ENCODE assay signal across 25 mouse cellular contexts in the genomic region with DNA sequence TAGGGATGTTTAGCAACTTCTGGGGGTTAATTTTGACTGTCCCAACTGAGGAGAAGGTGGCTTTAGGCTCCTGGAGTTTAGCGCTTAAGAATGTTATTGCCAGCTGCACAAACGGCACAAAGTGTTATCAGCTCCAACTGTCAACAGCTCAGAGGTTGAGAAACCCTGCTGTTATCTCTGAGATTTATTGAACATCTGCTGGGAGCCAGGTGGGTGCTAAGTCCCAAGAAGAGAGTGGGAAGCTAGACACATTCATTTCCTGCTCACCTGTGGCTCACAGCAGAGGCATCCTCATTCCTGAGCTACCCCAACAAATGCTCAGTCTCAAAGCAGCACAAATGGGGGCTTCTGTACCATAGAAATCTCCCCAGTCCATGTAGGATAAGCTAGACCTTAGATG. TPM values are rescaled to one million over a fixed set of nuclear protein-coding genes. Genes with fewer than 3 reads are reported as not detected.
A peak's percentile ranks its signal among the peaks of the same experiment; 100 is the strongest.
DNase-seq lines count a peak whose midpoint lies in the region; ATAC-seq lines count a peak whose summit lies in the region.
"Had no signal": no experiment of that assay in that cellular context is flagged by ENCODE, and none has a peak within 500 bp of the region (broad histone marks: within the 10 kb centered on the region; RNA-seq: fewer than 3 reads in every experiment).

No protein-coding gene starts in this region.

- no peaks in the 10 kb centered on the region for H3K36me3 ChIP-seq in heart, embryonic 12.5 days
- no peaks in the 10 kb centered on the region for H3K36me3 ChIP-seq in forebrain, embryonic 12.5 days (replicated peaks)
- H3K36me3 ChIP-seq: embryonic facial prominence, embryonic 12.5 days; G1E; heart, embryonic 10.5 days; heart, embryonic 15.5 days; hindbrain, embryonic 10.5 days had no signal

- no peaks in the 10 kb centered on the region for H3K9me3 ChIP-seq in heart, embryonic 12.5 days (replicated peaks)
- H3K9me3 ChIP-seq in forebrain, embryonic 12.5 days = no peaks in the 10 kb centered on the region
- H3K9me3 ChIP-seq: embryonic facial prominence, embryonic 12.5 days; forebrain, embryonic 13.5 days; G1E; heart, embryonic 10.5 days; heart, embryonic 15.5 days; hindbrain, embryonic 10.5 days had no signal

- no peak overlapping the region for H3K4me3 ChIP-seq in heart, embryonic 12.5 days
- no peak overlapping the region for H3K4me3 ChIP-seq in forebrain, embryonic 12.5 days (replicated peaks)
- H3K4me3 ChIP-seq: embryonic facial prominence, embryonic 12.5 days; forebrain, embryonic 13.5 days; gastrocnemius, adult 2 months; heart, embryonic 10.5 days; heart, embryonic 15.5 days; hindbrain, embryonic 10.5 days had no signal

- no peak overlapping the region for H3K9ac ChIP-seq in heart, embryonic 12.5 days
- H3K9ac ChIP-seq in forebrain, embryonic 12.5 days = no peak overlapping the region
- H3K9ac ChIP-seq: embryonic facial prominence, embryonic 12.5 days; forebrain, embryonic 13.5 days; heart, embryonic 15.5 days; hindbrain, embryonic 14.5 days had no signal

- 26% methylated on average over 2 of the region's 2 CpGs for WGBS in heart, embryonic 12.5 days
- WGBS in forebrain, embryonic 12.5 days = 90% methylated on average over 2 of the region's 2 CpGs

- no peak overlapping the region for H3K4me2 ChIP-seq in heart, embryonic 12.5 days
- H3K4me2 ChIP-seq in forebrain, embryonic 12.5 days = no peak overlapping the region
- H3K4me2 ChIP-seq: embryonic facial prominence, embryonic 12.5 days; forebrain, embryonic 13.5 days; heart, embryonic 15.5 days; hindbrain, embryonic 14.5 days had no signal

- no peaks in the 10 kb centered on the region for H3K4me1 ChIP-seq in heart, embryonic 12.5 days (replicated peaks)
- H3K4me1 ChIP-seq in forebrain, embryonic 12.5 days = no peaks in the 10 kb centered on the region
- H3K4me1 ChIP-seq: embryonic facial prominence, embryonic 12.5 days; forebrain, embryonic 13.5 days; heart, embryonic 10.5 days; heart, embryonic 15.5 days had no signal

- H3K27ac ChIP-seq in heart, embryonic 12.5 days (ENCODE audit: poor library complexity, severe bottlenecking) = no peak overlapping the region
- no peak overlapping the region for H3K27ac ChIP-seq in forebrain, embryonic 12.5 days
- H3K27ac ChIP-seq: embryonic facial prominence, embryonic 12.5 days; forebrain, embryonic 13.5 days; gastrocnemius, adult 2 months; heart, embryonic 10.5 days; heart, embryonic 15.5 days; hindbrain, embryonic 10.5 days; hindbrain, embryonic 14.5 days had no signal

- ATAC-seq in heart, embryonic 12.5 days (ENCODE audit: insufficient number of reproducible peaks, low FRiP score) = no peak
- no peak for ATAC-seq in forebrain, embryonic 12.5 days (ENCODE audit: low FRiP score)
- ATAC-seq: CD4-positive, CD25-positive, alpha-beta regulatory T cell, adult 4 months; forebrain, embryonic 13.5 days had no signal

- DNase-seq in heart, adult 11 months = peak; percentile 27
- peak; percentile 11 to 39 for DNase-seq in thymus, adult 18-20 months
- no peak for DNase-seq in thymus, postnatal 4 days
- DNase-seq in thymus, postnatal 10 days (ENCODE audit: low spot score in 2 of 2) = peak; percentile 44 to 50
- DNase-seq in kidney, postnatal 4 days = no peak
- no peak for DNase-seq in left cerebral cortex, postnatal 25 days (ENCODE audit: low spot score in 2 of 2)
- DNase-seq: adrenal gland, adult 8-10 months; adrenal gland, postnatal 36 days; B cell, adult 2 months; cerebellum, adult 2 months; cerebellum, postnatal 14 days; gastrocnemius, adult 2 months; gastrocnemius, postnatal 25 days had no signal

- no peaks in the 10 kb centered on the region for H3K27me3 ChIP-seq in heart, embryonic 12.5 days (replicated peaks)
- no peaks in the 10 kb centered on the region for H3K27me3 ChIP-seq in forebrain, embryonic 12.5 days
- H3K27me3 ChIP-seq: embryonic facial prominence, embryonic 12.5 days; forebrain, embryonic 13.5 days; heart, embryonic 15.5 days had no signal

- intact Hi-C loops in left cerebral cortex, postnatal 25 days (cut with DNase I) = no loop called here

RNA-seq across cellular contexts. Expression of a gene that starts 10.4 kb away (rescaled TPM):
- 0.17 TPM in 1 of 2 replicates, not detected in the other for polyA plus RNA-seq in heart, embryonic 12.5 days (2016; fragmentation: Nextera tagmentation; extraction: Ambion mirVana)
- 0.35 and 1.0 TPM in 2 replicates for polyA plus RNA-seq in forebrain, embryonic 12.5 days (2016; fragmentation: Nextera tagmentation; extraction: Ambion mirVana)
- total RNA-seq in left cerebral cortex, postnatal 25 days (2021) = 1 to 10 TPM; 2.8 to 6.9 TPM
- total RNA-seq: adrenal gland, adult 8-10 months; adrenal gland, postnatal 36 days; common myeloid progenitor, adult 5-6 weeks; granulocyte monocyte progenitor cell, adult 5-6 weeks had no signal
- polyA plus RNA-seq: CD4-positive, CD25-positive, alpha-beta regulatory T cell, adult 4 months; G1E had no signal

RNA-seq across cellular contexts. Expression of a gene that starts 58.2 kb away (rescaled TPM):
- polyA plus RNA-seq in heart, embryonic 12.5 days (2016; fragmentation: Nextera tagmentation; extraction: Ambion mirVana) = 0.32 TPM in 1 of 2 replicates, not detected in the other
- polyA plus RNA-seq in forebrain, embryonic 12.5 days (2016; fragmentation: Nextera tagmentation; extraction: Ambion mirVana) = 1.3 TPM in 1 of 2 replicates, not detected in the other
- total RNA-seq in left cerebral cortex, postnatal 25 days (2021) = 10 to 100 TPM in 1 of 2 experiments, 1 to 10 TPM in 1; 6.8 to 11.1 TPM
- polyA plus RNA-seq: CD4-positive, CD25-positive, alpha-beta regulatory T cell, adult 4 months; cerebellum, adult 2 months; G1E; heart, embryonic 10.5 days; hindbrain, embryonic 10.5 days had no signal

Comparison
In these comparisons a context has a peak if more than half of its experiments do, and no peak if none do; other contexts are left out.
1. DNase-seq: peak in heart, adult 11 months (single experiment), thymus, adult 18-20 months (2 of 2) and thymus, postnatal 10 days (2 of 2); none in thymus, postnatal 4 days (single experiment), kidney, postnatal 4 days (0 of 2) and left cerebral cortex, postnatal 25 days (0 of 2).